Mouse (Mus musculus) kidney, adult 8-10 months (tissue): ENCODE measurements around the gene Atxn7l1.
A peak's percentile ranks its signal among the peaks of the same experiment; 100 is the strongest.

Experiments
- DNase-seq, 2 experiments: peaks; one replicate each; pipeline ENCODE4 v3.0.0; 2022

Gene Atxn7l1

DNA sequence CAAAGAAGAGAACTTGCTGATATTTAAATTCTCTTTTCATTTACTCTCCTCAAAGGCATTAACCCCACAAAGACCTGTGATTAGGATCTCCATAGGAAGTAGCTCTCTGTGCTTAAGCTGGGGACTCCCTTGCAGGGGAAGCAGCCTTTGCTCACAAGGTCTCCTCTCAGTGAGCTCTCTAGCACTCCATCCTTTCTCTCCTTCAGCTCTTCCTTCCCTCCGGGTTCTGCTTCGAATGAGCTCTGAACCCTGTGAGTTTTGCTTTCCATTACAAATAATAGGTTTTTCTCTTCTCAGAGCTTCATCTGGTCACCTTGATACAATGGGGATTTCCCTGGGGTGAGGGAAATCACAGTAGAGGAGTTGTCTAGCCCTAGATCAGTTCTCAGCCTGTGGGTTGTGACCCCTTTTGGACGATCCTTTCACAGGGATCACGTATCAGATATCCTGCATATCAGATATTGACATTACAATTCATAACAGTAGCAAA lies 35.7 kb downstream of the Atxn7l1 start:
- DNase-seq: no peak

DNA sequence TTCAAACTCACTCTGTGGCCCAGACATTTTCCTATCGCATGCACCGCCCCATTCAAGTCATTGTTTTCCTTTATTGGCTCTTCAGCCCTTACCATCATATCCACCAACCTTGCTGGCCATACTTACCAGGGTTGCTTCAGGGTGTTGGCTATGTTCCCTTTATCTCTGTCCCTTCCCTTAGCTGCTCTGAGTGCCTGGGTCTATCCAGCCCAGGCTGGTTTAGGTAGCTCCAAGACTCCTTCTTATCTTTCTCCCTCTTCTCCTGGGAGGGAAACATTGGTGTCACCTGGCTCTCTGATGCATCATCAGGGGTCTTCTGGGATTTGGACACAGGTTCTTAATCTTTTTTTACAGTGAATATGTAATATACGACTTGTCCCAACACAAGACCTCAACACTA lies 36.6 kb downstream of the Atxn7l1 start:
- no peak for DNase-seq

DNA sequence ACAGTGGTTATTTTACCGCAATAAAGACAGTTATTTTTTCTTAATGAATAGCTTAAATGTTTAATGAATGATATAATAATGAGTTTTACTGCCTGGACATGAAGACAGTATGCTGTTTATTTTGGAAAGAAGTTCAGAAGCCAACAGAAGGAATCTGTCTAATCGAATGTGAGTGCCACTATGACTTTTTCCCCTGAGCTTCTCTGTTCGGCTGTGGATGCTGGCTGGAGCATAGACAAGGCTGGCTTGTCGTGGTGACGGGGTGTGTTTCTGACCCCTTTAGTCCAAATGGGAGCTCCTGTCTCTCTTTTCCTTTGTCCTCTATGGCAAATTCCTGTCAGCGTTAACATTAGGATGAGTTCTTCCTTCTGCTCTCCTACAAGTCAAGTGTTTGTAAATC lies 37.6 kb downstream of the Atxn7l1 start:
- no peak for DNase-seq

DNA sequence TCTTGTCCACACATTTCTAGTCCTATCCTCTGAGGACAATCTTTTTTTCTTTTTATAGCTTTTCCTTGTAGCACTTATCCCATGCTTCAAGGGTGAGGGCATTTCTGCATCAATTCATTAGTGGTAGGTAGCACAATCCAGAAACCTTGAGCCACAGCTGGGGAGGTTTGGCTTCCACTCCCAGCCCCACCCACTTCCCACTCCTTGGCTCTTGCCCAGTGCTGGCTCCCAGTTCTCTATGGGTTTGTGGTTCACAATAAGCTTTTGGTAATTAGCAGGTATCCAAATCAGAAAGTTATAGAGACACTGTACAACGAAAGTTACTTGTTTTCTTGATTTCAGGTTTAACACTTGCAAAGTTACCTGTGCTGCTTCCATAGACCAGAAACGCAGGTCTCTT lies 38.8 kb downstream of the Atxn7l1 start:
- no peak for DNase-seq

DNA sequence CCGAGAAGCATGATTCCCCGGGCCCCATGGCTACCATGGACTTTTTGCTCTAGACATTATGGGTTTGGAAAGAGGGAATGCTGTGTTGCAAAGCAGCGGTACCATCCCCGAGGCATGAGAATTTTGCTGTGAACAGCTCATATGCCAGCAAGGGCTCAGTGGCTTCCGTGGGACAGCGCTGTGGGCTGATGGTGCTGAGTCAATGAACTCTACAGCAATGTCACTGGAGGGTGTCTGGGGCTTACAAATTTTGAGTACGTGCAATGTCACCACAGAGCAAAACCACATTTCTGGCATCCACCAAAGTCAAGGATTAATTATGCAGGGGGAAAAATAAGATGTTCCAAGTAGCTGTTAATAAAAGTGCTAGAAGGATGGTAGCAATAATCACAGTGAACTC lies 42.6 kb downstream of the Atxn7l1 start:
- DNase-seq: no peak

DNA sequence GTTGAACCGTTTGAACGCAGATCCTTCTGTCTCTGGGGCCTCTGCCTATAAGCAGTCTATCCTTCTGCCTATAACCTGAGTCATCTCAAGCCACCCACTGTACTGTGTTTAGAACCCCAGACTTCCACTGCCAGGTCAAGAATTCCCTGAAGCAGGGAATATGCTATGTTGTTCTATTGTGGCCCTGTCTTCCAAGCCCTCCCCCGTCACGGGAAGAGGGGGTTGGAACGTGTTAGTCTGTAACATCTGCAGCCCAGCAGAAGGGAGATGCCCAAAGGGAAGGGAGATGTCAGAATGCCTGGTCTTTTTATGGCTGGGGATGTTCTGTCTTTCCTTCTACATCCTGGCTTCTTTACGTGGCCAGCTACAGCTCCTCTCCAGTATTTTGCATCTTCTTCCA lies 43.1 kb downstream of the Atxn7l1 start:
- no peak for DNase-seq

DNA sequence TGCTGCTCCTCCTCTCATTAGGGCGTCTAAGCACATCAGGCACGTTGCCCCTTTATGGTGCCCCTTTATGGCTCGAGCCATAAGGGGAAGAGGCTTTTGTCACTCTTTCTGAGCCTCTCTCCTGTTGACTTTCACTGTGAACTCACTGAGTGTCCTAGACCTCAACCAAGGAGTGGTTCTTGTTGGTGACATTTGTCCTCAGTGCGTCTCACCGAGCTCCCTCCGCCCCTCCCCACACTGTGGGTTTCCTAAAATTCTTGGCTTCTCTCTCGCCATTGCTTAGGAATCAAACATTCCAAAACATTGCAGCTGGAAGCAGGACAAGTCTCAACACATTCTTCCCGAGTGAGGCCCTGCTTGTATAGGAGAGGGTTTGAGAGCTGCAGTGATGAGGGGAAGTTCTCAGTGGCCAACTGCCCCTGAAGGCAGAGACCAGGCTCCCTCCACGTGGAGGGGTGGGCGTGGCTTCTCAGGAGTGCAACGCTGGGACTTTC lies 46.0 kb downstream of the Atxn7l1 start:
- DNase-seq: no peak

DNA sequence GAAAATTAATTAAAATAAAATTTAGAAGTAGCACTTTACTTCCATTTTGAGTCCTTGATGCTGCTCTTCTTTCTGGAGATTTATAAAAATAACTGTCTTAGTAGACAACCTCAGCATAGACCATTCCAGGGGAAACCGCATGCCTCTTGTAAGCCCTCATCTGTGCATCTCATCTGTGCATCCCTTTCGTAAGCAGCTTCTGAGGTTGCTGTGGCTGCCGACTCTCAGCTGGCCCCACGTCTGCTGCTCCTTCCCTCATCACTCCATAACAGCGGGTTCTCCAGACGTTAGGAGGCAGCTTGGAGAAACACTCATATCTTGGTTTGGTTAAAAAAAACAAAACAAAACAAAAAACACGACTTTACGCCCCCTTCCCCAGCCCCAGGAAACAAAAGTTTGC lies 47.7 kb downstream of the Atxn7l1 start:
- no peak for DNase-seq

DNA sequence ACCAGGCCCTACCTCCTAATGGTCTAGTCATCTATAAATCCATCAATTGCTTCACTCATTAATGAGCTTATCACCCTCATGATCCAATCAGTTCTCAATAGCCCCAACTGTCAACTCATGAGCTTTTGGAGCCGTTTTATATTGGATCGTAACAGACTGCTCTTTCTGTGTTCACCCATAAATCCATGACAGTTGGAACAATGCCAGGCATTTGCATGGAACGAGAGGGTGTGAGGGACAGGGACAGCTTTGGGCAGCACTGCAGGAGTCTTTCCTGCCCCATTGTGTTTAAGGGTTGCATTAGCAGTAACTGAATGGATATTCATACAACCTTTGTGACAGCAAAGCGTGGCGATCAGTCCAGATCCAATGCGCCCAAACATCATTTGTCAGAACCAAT lies 49.8 kb downstream of the Atxn7l1 start:
- no peak for DNase-seq

DNA sequence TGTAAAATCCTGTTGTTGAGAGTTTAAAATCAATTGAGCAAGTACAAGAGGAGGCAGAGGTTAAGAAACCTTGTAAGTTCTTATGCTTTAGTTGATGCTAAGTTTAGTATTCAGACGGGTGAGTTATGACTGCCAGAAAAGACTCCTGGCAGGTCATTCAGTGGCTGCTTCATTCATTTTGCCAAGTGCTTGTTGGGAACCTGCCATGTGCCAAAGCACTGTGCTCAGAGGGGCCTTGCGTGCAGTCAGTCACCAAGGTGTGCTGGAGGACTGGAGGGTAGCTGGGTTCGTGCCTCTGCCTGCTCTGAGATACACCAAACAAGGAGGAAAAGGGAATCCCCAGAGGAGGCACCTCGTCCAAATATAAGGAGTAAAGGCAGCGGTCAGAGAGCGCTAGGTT lies 50.3 kb downstream of the Atxn7l1 start:
- no peak for DNase-seq

DNA sequence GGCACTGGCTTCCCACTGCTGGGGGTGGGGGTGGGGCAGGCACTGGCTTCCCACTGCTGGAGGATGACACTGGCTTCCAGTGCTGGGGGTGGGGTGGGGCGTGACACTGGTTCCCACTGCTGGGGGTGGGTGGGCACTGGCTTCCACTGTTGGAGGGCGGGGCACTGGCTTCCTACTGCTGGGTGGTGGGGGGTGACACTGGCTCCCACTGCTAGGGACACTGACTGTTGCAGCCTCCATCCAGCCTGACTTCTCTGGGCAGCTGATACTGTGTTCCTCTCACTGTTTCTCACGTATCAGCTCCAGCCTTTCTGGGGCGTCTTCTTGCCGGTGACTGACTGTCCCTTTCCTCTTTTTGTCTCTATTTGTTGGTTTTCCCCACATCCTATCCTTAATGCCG lies 53.6 kb downstream of the Atxn7l1 start:
- DNase-seq: no peak

DNA sequence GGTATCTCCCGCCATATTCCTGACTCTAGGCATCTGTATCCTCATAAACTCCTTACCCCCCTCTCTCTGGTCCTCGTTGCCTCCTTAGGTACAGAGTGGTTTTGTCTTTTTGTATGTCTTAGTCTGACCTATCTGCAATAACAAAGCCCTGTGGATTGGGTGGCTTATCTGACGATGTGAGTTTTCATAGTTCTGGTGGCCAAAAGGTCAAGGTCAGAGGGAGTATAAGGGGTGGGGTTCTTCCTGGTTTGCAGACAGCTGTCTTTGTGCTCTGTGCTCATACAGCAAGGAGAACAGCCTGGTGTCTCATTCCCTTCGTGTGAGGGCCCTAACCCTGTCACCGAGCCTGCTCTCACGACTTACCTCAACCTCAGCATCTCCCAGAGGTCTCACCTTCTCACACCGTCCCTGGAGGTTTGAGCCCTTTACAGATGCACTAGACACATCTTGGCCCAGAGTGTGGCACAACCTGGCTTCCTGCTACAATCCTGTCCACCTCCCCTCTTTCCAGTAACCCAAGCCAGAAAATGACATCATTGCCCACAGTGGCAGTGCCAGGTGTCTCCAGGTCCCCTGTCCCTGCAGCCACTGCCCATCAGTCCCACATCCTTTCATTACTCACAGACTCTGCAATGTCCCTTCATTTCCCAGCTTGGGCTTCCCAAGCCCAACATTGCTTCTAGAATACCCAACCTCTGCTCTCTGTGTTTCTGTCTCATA lies 54.2 kb downstream of the Atxn7l1 start:
- no peak for DNase-seq

DNA sequence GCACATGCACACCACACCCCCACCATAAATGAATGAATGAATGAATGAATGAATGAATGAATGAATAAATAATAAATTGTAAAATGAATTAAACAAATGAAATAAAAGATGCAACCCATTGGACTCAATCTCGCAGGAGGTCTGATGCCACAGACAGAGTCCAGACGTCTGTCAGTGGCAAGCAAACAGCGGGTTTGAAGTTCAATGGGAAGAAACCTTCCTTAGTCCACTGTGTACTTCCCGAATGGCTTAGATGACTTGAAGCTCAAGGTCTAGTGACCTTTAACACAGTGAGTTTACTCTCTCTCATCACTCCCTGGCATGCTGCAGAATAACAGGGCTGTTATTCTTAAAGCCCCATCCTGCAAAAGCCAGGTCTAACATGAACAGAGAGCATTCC lies 57.8 kb downstream of the Atxn7l1 start:
- DNase-seq: peak in 1 of 2 experiments; percentile 17

DNA sequence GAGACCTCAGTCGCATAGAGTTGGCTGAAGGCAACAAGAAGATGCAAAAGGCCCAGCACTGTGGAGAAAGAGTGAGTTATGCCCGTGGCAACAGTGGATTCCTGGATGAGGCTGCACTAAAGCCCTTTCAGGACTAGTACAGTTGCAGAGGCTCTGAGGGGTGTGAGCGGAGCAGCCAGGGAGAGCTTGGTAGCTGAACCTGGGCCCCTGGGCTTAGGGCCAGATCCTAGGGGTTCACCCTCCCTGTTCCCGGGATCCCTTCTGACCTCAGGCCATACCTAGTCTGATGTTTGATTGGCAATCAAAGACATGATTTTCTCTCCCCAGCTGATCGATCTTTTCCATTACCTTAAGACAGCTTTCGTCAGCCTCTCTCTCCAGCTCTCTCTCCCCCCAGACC lies 58.8 kb downstream of the Atxn7l1 start:
- DNase-seq: peak in 1 of 2 experiments; percentile 16

DNA sequence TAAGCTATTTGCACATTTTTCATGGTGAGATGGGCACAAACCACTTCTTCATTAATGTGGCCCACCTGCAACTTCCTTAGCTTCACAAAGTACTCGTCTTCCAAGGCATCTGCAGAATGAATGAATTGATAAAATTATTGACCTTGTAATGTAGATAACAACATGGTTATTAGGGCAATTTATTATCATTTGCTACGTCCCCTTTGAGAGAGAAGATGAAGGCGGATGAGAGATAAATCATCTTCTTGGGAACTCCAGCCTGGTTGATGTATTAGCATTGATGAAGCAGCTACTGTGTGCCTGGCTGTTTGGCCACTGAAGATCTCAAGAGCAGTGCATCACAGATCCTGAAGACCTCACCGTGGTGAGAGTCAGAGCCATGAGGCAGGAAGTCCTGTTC lies 63.4 kb downstream of the Atxn7l1 start:
- no peak for DNase-seq

DNA sequence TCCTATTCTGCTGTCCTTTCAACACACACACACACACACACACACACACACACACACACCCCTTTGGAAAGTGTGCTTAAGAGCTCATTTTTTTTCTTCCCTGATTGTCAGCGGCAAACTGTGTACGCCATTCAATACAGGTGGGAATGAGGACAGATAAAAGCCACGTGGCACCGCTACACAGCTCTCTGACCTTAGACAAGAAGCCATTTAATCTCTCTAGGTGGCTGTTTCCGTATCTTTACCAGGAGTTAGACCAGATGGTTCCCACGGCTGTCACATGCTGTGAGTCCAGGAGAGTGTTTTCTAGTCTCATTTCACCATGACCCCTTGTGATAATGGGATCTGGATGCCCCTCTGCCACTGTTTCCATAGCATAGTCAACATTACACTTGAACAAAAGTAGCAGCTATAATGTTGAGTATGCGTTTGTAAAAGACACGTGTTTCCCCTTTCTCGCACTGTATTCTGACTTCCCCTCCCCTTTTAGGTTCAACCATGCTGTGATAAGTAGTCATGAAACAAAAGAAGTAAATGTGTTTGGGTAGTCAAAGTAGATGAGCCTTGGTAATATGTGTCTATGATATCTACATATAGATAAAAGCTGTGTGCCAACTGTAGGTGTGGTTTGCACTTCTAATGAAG lies 70.8 kb downstream of the Atxn7l1 start:
- DNase-seq: no peak

DNA sequence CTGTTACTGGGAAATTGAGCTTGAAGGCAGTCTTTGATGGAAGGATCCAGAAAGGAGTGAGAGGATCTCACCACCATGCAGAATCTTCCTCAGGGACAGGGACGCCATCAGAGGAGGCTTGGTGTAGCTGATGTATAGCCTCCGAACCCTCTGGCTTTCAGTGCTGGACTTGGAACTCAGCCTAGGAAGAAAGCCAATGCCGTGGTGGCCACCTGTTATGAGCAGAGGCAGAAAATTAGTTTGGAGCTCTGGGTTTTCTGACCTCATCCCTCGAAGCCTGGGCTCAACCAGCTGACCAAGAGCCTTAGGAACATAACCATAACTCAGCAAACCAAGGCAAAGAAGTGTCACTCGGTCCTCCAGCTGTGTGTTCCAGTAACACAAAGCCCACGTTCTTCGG lies 71.9 kb downstream of the Atxn7l1 start:
- no peak for DNase-seq

DNA sequence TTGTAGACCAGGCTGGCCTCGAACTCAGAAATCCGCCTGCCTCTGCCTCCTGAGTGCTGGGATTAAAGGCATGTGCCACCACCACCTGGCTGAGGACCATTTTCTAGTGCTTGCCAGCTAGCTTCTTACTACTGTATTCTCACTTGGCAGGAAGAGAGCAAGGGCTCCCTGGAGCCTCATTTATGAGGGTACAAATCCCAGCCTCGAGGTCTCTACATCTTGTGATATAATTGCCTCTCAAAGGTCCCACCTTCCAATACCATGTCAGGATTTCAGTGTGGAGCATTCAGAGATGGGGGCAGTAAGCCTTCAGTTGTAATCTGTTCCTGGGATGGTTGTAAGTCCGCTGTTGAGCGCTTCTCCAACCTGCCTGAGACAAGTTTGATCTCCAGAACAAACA lies 72.6 kb downstream of the Atxn7l1 start:
- no peak for DNase-seq

DNA sequence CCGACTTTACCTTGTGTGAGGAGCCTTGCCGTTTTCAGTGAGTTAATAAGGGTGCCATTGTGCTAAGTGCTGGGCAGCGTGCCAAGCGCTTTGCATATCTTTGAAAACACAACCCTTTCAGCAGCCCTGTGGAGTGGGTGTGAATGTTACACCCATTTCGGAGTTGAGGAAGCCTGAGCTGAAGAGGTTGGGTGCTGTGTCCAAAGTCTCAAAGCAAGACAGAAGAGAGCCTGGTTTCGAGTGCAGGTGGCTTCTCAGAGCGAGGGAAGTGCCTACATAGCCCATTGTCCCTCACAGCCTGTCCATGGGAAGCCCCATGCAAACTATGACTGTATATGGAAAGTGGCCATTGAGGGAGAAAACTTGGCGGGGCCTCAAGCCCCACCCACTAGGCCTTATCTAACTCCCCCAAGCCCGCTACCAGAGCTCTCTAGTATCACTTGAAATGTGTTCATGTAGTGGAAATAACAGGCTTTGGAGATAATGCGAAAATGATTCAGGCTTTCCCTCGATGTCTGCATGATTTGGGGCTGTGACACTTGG lies 73.1 kb downstream of the Atxn7l1 start:
- peak in 1 of 2 experiments; percentile 14 for DNase-seq

DNA sequence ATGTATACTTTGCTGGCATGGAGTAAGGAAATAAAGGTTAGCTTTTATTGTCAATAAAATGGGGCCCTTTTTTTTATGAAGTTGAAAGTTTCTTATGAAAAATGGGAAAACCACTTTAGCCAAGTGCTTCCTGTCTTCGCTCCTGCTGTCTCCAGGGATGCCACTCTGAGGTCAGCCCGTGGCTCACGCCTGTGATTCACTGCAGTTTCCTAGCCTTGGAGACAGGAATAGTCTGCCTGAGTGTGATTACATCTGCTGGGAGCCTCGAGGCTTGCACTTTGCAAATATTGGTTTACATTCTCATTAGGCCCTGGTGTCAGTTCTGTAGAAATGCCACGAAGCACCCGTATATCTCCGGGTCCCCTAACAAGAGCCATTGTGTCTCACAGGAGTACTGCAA lies 74.7 kb downstream of the Atxn7l1 start:
- DNase-seq: no peak

DNA sequence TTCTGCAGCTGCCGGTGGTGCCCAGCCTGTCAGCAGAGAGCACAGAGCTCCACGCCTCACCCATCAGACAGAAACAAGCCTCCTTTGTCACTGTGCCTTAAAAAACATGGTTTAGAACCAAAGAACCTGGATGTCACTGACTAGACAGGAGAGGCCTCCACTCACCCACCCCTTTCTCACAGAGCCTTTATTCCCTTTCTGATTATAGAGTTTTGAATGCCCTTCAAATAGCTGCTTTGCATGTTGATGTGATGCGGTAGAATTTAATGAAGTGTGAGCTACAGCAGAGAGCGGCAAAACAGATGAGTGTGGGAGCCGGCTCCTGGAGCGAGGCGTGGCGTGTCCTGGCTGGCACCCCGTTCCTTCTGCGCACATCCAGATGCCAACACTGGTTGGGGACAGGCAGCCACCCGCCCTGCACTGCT lies 77.6 kb downstream of the Atxn7l1 start:
- no peak for DNase-seq

DNA sequence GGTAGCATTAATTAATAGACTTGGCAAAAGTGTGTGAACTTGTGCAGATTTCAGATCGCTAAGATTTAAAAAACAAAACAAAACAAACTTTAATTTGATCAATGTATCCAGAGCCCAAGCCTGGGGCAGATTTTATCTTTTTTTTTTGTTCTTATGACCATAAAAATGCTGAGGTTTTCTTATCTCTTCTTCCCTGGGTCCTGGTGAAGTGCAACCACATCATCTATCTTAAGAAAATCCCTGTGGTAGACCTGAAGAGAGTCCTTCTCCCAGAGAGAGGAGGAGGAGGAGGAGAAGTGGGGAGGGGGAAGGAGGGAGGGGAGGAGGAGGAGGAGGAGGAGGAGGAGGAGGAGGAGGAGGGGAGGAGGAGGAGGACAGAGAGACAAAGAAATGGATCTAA lies 78.5 kb downstream of the Atxn7l1 start:
- DNase-seq: no peak

DNA sequence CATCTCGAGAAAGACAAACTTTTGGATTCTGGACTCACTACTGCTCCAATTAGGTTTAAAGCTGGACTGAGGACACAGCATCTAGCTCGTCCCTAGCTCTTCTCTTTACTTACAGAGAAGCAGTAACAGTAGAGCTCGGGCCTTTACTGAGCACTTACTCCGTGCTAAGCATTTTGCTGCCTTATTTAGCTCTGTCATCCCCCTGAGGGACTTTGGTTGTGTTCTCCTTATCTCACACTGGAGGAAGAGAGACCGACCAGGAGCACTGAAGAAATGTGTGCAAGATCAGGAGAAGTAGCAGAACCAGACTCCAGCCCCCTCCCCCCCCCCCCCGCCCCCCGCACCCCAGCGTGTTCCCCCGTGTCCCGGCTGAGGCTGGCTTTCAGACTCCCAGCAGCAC lies 79.1 kb downstream of the Atxn7l1 start:
- DNase-seq: no peak

DNA sequence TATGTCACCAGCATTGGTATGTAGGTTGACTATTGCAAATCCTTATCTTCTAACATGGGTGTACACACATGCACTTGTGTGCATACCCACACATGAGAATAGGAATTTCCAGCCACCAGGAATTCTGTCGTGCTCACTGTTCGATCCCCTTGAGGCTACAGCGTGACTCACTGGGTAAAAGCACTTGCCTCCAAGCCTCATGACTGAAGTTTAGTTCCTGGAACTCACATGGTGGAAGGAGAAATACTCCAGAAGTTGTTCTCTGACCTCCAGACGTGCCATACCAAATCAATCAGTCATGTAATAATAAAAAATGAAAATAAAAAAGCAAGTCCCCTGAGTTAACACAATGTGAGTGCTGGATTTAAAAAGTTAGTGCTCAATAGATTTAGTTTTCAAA lies 87.8 kb downstream of the Atxn7l1 start:
- DNase-seq: no peak
